Mouse (Mus musculus) urinary bladder, adult 18-20 months (tissue): ENCODE measurements around the gene Defb45.

ENCODE experiments used
- DNase-seq, 2 experiments: peaks; one replicate each; pipeline ENCODE4 v3.0.0; 2022; ENCODE audit warnings: low spot score in 2 of 2, mixed read lengths in 2 of 2

The Defb45 gene

DNA sequence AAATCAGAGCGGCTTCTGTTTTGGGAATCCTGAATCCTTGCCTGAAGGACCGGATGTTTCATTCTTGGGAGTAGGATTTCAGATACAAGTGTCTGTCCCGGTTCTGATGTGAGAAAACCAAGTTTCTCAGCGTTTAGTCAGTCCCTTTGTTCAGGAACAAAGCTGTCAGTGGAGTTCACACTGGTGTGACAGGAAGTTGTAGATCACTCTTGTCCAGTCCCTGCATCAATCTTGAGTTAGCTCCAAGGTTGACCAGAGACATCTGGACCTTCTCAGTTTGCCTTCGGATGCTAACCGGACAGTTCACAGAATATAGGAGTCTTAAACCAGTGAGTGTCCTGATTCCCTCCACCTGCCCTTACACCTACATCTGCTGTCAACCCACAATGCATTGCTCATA is 8.5 kb upstream of the Defb45 start:
- DNase-seq = no peak

DNA sequence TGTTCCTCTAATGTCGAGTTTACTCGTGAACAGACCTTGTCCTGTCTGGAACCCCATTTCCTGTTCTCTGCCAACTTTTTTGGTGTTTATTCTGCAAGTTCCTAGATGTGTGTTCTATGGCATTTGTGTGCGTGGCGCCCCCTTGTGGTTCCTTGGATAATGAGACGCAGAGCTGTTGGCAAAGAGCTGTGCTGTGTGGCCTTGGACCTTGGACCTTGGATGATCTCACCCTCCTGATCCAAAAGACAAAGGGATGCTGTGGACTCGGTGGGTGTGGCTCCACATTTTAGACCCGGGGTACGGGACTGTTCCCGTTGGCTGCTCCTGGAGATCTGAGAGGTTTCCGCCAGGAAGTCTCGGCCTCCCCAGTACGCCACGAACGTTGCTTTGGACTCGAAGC is 4.9 kb upstream of the Defb45 start, which contains the start of gene Defb36:
Gene Defb36 (plus strand): TSS at position 271 of the 400 bp plus-strand sequence.
- DNase-seq = no peak

DNA sequence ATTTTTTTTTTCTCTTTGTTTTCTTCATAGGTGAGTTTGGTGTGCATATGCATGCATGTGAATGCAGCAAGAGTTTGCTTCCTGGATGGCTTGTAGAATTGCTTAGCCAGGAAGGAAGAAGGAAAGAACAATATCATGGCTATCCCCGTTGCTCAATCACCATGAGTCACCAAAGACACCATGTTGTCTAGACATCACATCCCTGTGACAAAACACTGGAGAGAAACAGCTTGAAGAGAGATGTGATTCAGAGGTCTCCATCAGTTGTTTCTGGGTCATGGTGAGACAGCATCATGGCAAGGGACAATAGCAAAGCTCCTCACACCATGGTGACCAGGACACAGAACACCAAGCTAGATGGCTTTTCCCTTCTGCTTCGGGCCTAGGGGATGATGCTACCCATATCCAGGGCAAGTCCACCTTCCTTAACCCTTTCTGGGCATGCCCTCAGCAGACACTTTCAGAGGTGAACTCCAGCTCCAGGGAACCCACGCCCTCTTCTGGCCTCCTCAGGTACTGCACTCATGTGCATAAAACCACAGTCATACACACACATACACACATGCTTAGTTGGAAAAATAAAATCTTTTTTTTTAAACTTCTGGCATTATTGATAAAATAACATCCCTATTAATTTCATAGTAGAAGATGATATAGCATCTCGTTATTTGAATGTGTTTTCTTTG is 2.2 kb upstream of the Defb45 start:
- DNase-seq = no peak

DNA sequence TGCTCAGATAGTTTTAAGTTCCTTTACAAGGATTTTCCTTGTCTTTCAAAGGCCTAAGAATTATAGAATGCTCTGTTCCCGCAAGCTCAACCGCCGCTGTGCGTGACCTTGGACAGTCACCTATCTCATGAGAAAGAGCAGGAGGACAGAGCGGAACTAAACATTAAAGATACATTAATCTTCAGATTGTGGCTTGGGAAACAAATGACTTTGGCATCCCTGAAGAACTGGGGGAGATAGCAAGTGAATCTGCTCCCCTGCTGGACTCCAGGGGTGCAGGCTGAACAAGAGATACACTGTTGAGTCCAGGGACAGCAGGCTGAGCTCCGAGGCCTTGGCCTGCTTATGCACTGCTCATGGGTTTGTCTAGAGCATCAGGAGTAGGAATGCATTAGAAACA is 877 bp upstream of the Defb45 start:
- DNase-seq = no peak

DNA sequence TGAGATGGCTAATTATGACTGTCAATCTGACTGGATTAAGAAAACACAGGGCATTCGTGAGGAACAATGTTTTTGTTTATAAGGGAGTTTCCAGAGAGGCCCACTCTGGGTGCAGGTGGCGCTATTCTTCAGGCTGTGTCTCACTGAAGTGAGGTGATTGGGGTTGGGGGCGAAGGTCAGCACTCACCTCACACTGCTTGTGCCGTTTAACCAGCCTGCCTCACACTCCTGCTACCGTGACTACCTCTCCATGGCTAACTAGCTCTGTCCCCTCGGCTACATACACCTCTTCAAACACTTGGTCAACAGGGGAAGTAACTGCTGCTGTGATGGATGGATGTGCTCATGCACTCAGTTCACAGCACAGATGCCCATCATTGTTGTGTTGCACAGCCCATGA is 10.2 kb downstream of the Defb45 start:
- no peak for DNase-seq

DNA sequence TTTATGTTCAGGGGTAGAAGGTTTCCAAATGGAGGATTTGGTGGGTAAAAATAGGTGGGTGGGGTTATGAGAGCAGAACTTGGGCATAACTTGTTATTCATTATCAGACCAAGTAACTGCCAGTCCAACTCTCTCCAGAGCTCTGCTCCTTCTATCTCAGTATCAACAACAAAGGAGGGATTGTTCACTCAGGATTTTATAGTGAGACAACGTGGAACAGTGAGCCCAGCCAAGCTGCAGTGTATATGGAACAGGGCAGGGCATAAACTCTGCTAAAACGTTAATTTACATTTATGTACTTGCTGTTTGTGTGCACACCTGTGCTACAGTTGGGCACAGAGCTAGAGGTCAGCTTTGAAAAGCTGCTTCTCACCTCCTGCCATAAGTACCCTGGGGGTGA is 10.7 kb downstream of the Defb45 start:
- no peak for DNase-seq

DNA sequence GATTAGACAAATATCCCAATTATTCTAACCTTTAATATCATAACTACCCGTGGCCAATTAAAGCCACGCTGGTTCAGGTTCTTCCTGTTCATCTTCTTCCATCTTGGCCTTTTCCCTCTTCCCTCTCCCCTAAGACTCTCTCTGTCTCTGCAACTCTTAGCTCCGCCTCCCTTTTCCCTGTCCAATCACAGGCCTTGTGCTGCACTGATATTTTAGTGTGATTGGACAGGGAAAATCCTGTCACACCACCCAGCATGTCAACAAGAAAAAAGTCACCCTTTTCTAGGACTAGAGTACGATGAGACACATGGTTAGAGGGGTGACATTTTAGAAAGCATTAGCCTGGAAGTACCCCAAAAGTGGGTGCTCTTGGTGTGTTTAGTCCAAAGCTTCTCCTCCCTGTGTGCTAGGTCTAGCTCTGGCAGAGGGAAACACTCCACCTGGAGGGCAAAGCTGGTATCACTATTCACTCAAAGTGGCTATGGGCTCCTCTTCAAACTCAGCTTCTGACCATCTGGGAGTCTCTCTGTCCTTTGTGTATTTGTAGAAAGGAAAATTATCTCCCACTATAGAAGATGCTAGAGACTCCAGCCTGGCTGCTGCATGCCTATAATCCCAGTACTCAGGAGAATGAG is 12.2 kb downstream of the Defb45 start:
- no peak for DNase-seq

DNA sequence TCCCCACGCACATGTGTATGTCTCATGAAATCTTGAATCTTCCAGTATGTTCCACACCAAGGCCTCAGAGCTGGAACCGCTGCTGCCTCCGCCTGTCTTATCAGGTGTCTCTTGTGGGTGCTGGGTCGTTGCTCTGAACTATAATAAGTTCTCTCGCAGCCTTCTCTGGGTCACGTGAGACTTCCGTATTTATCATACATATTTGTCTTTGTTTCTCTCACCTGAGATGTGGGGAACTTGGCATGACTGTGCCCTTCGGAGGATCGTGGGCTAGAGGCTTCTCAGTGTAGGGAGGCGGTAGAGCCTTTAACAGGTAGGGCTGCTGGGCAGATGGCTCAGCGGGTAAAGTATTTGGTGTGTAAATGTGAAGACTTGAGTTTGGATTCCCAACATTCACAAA is 18.6 kb downstream of the Defb45 start:
- no peak for DNase-seq

DNA sequence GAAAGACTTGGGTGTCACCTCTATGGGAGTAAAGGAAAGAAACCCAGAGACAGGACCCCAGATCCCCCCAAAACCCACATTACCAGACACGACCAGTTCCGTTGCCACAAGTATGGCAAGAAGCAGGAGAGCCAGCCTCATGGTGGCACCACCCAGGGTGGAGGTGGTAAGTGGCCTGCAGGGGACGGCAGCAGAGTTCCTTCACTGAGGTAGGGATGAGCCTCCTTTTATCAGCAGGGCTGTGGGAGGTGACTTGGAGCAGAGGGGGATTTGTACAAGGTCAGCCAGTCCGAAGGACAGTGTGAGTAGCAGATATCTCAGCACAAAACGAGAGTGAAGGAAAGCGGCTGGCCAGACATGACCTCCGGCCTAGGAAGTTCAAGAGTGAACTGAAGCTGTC is 19.1 kb downstream of the Defb45 start, which contains the start of gene Defb19:
Gene Defb19 (minus strand): TSS at position 206 of the 400 bp plus-strand sequence.
- no peak for DNase-seq

DNA sequence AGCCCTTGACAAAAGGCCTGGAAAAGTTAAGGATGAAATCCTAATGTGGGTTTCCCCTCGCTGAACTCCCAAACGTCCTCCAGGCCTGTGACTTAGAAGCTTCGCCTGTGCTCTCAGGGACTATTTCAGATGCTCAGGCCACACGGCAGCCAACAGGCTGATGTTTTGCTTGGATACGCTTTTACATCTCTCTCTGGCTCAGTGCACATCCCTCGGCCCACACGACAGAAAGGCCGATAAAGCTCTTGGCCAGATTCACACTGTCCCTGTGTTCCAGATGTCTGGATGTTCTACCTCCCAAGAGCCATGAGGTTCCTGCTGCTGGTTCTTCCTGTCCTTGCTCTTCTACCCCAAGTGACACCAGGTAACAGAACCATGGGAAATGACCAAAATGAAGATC is 25.7 kb downstream of the Defb45 start:
- no peak for DNase-seq

DNA sequence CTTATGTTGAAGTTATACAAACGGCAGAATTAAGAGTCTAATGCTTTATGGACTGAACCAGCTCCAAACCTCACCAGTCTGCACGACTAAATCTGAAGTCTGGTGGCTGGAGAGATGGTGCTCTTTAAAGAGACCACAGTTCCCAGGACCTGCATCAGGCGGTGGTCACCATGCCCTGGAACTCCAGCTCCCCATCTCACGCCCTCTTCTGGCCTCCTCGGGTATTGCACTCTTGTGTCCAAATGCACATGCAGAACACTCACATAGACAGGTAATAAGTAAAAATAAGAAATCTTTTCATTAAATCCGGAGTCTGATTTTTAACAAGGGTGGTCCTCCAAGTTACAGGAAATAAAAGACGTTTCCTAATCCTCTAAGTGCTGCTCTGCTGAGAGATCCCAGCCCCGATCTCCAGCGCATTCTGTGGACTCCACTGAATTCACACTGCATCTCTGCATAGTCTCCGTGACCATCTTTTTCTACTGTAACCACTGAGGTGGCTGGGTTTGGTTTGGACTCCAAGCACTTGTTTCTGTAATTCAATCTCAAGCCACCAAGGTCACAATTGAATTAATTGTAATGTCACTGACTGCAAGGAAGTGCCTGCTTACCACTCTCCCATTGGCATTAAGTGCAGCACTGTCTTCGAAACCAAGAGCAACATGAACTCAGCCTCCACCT is 26.9 kb downstream of the Defb45 start, which contains the start of gene Defb21:
Gene Defb21 (plus strand): TSS at position 631 of the 681 bp plus-strand sequence.
- DNase-seq = no peak

DNA sequence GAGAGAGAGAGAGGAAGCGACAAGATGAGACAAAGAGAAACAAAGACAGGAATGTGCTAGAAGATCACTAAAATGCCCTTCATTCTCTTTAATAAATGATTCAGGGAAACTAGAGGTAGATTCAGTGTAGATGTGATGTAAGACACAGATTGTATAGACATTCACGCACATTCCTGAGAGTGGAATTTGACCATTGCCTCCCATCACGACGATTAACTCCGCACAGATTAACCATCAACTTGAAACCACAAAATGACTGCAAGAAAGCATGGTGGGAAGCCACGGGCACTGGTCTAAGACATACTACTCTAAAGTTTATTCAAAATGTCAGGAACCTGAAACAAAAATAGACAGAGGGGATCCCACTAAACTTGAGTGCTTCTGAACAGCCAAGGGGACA is 28.9 kb downstream of the Defb45 start:
- DNase-seq = no peak

DNA sequence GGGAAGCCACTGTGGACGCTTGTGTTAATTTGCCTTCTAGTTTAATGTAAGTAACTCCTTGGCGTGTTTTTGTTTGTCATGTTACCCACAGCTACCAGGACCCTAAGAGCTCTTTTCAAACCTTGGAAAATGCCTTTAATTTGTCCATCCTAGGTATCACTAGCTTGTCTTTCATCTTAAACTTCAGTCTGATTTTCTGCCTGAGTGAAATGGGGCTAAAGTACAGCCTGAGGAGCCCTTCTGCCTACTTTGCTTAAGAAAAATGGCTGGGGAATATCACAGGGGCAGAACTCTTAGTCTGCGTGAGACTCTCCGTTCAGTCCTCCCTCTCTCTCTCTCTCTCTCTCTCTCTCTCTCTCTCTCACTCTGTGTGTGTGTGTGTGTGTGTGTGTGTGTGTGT is 29.3 kb downstream of the Defb45 start:
- no peak for DNase-seq

DNA sequence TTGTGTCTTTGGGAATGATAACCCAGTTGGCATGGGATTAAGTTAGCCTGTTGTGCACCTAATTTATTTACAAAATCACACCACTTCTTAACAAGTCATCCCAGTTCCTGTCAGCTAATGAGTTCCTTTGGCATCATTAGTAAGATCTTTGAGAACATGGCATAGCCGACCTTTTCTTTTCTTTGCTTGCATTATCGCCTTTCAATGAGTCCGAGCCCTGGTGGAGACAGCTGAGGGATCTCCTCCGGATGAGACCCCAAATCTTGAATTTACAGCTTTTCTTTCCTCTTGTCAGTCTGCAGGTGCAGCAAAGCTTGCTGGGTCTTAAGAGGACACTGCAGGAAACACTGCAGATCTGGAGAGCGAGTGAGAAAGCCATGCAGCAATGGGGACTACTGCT is 30.2 kb downstream of the Defb45 start, which contains the start of gene Gm17416:
Gene Gm17416 (plus strand): TSS at position 301 of the 400 bp plus-strand sequence.
- DNase-seq = no peak

DNA sequence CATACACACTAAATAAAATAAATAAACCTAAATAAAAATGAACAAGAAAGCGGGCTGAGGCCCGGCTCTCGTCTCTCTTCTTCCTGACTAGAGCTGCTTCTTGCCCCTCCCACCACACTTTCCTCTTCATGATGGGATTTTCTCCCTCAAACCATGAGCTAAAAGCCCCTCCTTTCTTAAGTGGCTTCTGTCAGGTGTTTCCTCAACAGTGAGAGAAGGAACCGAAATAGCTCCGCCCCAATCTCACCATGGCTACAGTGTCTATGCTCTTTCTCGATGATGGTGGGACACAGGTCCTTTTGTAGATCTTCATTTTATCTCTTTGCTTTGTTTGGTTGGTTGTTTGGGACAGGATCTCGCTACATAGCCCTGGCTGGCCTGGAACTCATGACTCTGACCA is 42.5 kb downstream of the Defb45 start:
- no peak for DNase-seq

DNA sequence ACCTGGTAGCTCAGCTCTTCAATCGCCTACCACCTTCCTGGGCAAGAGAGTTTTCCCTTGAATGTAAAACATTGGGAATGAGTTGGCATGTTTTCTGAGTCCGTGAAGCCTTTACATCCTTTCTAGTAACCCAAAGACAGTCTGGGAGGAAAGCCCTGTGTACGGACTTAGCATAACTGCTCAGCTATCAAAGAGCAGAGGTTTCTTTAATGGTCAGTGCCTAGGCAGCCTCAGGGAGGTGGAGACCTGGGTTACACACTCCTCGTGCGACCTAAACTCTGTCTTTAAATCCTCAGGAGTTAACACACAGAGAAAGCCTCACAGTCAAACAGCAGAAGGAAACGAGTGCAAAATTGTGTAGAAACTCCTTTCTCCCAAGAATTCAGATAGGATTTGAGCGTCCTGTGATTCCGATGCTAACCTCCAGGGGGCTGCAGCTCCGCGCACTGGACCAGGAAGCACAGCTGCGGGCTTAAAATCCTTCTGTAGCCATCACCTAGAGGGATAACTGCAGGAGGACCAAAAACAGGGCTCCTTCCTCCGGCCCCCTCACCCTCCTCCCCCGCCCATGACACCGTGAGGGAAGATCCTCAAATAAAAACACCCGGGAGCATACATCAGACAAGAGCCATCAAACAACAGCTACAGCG is 45.3 kb downstream of the Defb45 start:
- peak; percentile 22 to 37 for DNase-seq

DNA sequence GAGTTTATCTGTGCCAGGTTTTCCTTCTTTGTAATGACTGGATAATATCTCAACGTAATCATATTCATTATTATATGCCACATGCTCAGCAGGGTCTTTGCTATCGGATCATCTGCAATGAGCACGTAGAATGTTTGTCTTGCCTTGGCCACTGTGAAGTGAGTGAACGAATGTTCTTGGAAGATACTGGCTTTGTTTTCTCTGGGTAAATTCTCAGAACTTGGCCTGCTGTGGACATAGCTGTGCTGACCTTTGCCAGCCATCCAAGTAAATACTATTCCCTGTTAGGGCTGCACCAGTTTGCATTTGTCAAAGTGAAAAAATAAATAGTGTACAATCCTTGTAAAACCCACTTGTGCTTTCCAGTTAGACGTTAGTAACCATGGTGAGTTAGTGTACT is 51.1 kb downstream of the Defb45 start:
- no peak for DNase-seq

DNA sequence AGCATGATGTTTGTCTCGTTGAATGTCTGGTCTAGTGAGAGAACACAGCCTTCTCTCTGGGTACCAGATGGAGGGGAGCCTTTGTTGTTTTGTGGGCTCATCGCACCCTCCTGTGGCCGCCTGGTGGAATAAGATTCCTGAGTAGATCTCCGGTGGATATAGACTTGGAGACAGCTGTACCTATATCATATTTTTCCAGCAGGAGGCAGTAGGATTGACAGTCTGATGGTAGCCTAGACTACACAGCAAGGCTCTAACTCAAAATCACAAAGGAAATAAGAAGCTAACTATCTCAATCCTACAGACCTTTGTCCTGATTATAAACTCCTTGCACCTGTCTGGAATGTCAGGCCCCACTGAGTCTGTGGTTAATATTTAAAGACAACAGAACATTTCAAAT is 54.5 kb downstream of the Defb45 start:
- DNase-seq = no peak

DNA sequence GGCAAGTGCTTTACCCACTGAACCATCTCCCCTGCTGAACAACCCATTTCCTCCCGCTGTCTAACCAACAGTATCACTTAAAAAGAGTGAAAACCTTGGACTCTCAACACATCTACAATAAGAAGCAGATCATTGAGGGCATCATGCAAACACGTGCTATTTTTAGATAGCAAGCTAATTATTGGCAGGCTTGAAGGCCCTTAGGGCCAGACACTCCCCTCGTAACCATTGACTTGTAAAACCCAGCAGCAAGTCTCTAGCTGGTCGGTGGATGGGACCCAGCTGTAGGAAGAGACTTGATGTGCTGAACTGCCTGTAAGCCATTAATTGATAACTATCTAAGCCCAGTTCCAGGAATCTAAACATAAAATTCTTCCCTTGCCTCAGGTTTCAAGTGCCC is 55.7 kb downstream of the Defb45 start:
- no peak for DNase-seq
